Mouse (Mus musculus): ENCODE results near the gene Kmt2c.

Kmt2c gene

DNA sequence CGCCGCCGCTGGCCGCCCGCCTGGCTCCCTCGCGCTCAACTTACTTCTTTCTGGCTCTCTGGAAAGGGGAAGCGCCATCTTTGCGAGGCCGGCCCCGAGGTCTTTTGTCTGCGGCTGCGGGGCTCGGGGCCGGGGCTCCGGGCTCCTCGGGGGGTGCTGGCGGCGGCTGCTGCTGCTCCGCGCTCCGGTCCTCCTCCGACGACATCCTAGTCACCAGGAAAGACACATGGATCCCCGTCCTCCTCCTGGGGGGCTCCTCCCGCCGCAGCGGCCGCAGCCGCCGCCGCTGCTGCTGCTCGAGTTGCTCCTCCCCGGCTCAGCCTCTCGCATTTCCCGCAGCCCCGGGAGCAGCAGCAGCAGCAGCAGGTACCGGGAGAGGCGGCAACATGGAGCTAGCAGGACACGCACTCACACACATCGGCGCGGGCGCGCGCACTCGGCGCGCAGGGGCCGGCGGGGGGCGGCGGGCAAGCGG is at the start of gene Kmt2c:
Gene Kmt2c (minus strand): TSS at position 438 of the 475 bp plus-strand sequence.
- peak in 1 of 2 experiments; percentile 73 for DNase-seq (ENCODE audit: low spot score in 2 of 2)

DNA sequence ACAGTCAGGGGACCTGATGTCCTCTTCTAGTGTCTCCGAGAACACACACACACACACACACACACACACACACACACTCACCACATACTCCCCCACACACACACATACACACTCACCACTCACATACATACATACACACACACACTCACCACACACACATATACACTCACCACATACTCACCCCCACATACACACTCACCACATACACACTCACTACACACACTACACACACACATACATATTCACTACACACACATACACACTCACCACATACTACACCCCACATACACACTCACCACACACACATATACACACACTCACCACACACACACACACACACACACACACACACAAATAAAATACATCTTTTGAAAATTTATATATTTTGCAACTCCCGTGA is 48.3 kb upstream of the Kmt2c start:
- DNase-seq (ENCODE audit: low spot score in 2 of 2) = no peak

DNA sequence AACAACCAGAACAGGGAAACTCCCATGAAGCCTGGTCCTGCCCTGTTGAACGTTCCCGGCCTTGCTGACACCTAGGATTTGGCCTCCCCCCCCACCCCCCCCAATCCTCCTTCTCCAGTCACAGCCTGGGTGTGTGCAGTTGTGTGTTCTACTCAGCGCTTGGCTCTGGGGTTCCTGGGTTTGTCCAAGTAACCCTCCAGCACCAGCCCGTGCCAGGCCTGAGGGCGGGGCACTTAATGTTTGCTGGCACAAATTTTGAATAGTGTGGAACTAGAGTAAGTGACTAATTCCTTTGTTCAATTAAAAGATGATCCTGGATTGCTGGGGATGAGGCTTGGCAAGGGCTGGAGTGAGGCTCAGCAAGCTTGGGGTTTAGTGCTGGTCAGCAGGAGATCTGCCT is 46.0 kb upstream of the Kmt2c start:
- no peak for DNase-seq (ENCODE audit: low spot score in 2 of 2)

GRCm38 (mm10) chr5:25544061-25544460 is 45.5 kb upstream of the Kmt2c start:
- no peak for DNase-seq (ENCODE audit: low spot score in 2 of 2)

DNA sequence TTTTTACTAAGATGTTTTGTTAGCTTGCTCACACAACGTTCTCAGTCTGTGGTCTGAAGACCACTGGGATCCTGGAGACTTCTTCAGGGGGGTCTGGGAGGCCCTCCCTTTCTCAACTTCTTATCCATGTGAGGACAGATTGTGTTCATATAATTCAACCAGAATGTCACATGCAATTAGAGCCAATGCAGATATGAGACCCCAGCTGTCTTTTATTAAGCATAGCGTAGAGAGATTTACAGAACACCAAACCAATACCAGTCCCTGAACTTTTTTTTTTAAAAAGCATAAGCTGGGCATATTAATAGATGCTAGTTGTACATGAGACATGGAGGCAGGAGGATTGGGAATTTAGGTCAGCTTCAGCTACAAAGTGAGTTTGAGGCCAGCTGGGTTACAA is 43.1 kb upstream of the Kmt2c start:
- no peak for DNase-seq (ENCODE audit: low spot score in 2 of 2)

GRCm38 (mm10) chr5:25540921-25541320 is 42.3 kb upstream of the Kmt2c start:
- no peak for DNase-seq (ENCODE audit: low spot score in 2 of 2)

- no peak for DNase-seq (ENCODE audit: low spot score in 2 of 2)
Measured at GRCm38 (mm10) chr5:25540412-25540811, 41.8 kb upstream of the Kmt2c start.

DNA sequence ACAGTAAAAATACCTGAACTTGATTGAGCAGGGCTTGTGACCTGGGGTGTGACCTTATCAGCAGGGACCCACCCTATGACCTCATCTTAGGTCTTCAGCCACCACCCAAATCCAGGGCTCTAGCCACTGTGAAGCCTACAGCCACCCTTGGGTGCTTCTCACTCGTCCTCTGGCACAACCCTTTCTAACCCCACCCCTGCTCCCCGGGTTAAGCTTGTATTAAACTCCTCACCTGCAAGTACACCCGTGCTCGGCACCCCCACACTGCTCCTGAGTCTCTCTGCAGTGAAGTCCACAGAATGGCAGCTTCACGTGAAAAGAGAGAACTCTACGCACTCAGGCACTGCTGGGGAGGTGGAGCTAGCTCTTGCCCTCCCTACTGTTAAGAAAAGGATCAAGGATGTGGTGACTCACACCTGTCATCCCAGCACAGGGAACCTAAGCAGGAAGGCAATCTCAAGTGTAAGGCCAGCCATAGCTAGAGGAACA is 38.4 kb upstream of the Kmt2c start:
- no peak for DNase-seq (ENCODE audit: low spot score in 2 of 2)

- no peak for DNase-seq (ENCODE audit: low spot score in 2 of 2)
Measured at GRCm38 (mm10) chr5:25536451-25536850, 37.9 kb upstream of the Kmt2c start.

GRCm38 (mm10) chr5:25535566-25535965 is 37.0 kb upstream of the Kmt2c start:
- no peak for DNase-seq (ENCODE audit: low spot score in 2 of 2)

- DNase-seq (ENCODE audit: low spot score in 2 of 2) = no peak
Measured at GRCm38 (mm10) chr5:25533298-25533697, 34.7 kb upstream of the Kmt2c start.

- no peak for DNase-seq (ENCODE audit: low spot score in 2 of 2)
Measured at GRCm38 (mm10) chr5:25532256-25533147, 33.9 kb upstream of the Kmt2c start.

DNA sequence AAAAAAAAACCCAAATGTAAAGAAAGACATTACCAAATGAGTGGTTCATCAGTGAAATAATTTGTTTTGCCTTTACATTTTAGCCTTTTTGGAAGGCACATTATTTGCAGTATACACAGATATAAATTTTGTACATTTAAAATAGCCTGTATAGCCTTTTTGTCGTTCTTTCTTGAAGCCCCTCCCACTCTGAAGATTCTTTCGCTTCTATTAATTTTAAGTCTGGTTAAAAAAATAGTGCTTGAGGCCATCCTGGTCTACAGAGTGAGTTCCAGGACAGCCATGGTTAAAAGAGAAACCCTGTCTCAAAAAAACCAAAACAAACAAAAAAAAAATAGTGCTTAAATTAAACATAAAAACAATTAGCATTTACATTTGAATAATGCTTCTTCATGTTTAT is 32.0 kb upstream of the Kmt2c start:
- DNase-seq (ENCODE audit: low spot score in 2 of 2) = no peak

GRCm38 (mm10) chr5:25529529-25530421 is 31.2 kb upstream of the Kmt2c start:
- peak; percentile 100 for DNase-seq (ENCODE audit: low spot score in 2 of 2)

DNA sequence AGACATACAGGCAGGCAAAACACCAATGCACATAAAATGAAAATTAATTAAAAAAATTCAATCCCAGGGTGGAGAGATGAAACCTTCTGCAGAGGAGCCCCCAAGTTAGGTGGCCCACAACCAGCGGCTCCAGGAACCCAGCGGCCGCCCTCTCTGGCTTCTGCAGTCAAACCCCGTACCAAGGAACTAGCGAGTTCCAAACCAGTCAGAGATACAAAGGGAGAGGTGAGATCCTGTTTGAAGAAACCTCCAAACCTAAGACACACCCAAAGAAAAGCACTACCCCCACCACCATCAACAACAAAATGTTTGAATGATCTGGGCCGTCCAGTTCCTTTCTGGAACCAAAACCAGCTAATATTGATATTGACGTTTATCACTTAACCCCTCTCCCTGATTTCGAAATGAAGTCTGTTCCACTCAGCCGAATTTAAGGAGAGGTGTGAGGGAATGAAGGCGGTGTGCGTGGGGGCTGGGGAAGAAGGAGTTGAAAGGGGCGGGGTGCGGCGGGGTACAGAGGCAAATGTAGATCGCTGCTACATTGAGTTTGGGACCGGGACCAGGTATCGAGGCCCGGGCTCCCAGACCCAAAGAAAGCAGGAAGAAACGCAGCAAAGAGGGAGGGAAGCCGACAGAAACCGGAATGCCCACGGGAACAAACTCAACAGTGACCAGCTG is 30.4 kb upstream of the Kmt2c start:
- DNase-seq (ENCODE audit: low spot score in 2 of 2) = no peak

DNA sequence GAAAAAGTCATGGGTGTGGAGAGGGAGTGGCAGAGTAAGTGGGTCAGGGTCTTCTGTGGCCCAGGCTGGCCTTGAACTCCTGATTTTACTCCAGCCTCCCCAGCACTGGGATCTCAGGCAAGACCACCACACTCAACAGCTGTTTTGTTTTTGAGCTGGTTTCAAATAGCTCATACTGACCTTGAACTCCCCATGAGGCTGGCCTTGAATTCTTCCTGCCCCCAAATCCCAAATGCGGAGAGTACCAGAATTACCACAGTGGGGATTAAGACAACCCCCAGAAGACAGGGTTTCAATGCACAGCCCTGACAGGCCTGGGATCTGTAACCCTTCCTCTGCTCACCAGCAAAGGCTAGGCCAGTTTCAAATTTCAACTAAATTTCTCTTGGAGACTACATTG is 29.4 kb upstream of the Kmt2c start:
- no peak for DNase-seq (ENCODE audit: low spot score in 2 of 2)

DNA sequence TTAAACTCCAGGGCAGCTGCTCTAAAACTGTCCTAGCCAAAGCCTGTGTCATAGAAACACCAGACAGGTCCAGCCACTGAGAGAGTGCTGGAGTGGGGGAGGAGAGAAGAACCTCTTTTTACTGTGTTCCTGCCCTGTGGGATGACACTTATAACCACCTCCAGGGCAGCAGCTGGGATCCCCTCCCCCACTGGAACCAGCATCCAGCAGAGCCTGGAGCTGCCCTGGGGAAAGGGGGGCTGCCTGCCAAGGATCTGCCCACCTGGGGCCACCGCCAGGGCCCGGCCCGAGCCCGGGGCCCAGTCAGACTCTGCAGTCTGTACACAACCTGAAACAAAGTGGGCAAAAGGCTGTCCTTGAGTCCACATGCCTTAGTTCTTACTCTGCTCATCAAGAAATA is 28.3 kb upstream of the Kmt2c start:
- DNase-seq (ENCODE audit: low spot score in 2 of 2) = no peak

GRCm38 (mm10) chr5:25526116-25526515 is 27.5 kb upstream of the Kmt2c start:
- DNase-seq (ENCODE audit: low spot score in 2 of 2) = no peak

DNA sequence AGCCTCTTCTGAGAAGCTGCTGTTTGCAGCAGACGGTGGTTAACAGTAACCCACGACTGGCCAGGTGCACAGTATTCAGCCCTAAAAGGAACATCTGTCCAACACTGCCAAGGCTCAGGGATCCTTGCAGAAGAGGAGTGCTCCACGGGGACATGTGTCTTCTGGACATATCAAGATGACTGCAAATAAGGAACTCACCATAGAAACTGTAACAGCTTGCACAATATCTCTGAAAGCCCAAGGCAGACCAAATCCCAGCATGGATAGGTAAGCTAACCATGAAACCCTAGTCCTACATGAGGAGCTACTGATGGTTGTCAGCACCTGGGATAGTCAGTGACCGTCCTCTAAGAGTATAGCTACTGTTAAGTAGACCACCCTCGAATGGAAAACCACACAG is 22.9 kb upstream of the Kmt2c start:
- DNase-seq (ENCODE audit: low spot score in 2 of 2) = no peak

DNA sequence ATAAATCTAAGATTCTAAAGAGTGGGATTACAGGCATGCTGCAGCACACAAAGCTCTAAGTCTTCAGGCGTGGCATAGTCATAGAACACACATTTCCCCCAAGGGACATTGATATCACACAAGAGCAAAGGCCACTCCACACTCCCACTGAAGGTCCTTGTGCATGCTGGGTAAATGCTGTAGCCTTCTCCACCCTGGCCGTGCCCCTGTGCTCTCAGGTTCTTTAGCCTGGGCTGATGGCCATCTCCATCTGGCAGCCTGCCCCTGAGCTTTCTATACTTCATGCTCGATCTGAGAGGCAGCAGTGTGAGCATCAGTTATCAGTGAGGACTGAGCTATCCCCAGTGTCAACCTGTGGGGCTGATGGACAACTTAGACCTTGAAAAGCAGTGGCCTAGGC is 21.2 kb upstream of the Kmt2c start:
- DNase-seq (ENCODE audit: low spot score in 2 of 2) = no peak

GRCm38 (mm10) chr5:25517550-25517949 is 19.0 kb upstream of the Kmt2c start:
- no peak for DNase-seq (ENCODE audit: low spot score in 2 of 2)
